Mouse (Mus musculus) ES-E14 (cell line): ENCODE data around the gene Wdr19.
"Not testable (repeated sequence)": the region's sequence is repeated elsewhere in the genome, so short reads cannot be mapped to it uniquely, and the experiment has no call there.

Source experiments
- HCFC1 ChIP-seq: IDR thresholded peaks from 2 replicates; pipeline ENCODE4 v1.6.1; 2012; ENCODE audit warnings: low read length, inconsistent platforms, borderline replicate concordance; ENCODE audit not compliant: insufficient read depth
- MAFK ChIP-seq: IDR thresholded peaks from 2 replicates; pipeline ENCODE4 v1.6.1; 2014; ENCODE audit warnings: mild to moderate bottlenecking, low read depth, low read length, inconsistent platforms; ENCODE audit not compliant: insufficient read depth
- ZC3H11A ChIP-seq: IDR thresholded peaks from 2 replicates; pipeline ENCODE4 v1.6.1; 2012; ENCODE audit warnings: low read depth, mild to moderate bottlenecking, inconsistent platforms, low read length, borderline replicate concordance
- ZNF384 ChIP-seq: IDR thresholded peaks from 2 replicates; pipeline ENCODE4 v1.6.1; 2012; ENCODE audit warnings: low read depth, low read length, inconsistent platforms

DNA sequence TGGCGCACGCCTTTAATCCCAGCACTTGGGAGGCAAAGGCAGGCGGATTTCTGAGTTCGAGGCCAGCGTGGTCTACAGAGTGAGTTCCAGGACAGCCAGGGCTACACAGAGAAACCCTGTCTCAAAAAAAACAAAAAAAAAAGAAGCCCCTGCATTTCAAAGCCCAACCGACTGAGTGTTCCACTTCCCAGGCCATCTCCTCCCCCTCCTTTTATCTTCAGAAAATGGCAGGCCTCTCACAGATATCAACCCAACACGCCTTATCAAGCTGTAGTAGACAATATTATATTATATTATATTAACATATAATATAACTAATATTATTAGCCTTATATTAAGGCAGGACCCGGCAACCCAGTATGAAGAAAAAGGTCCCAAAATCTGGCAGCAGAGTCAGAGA, 89.5 kb downstream of the Wdr19 start:
- TF ChIP-seq ZC3H11A, HCFC1, ZNF384, MAFK: not testable (repeated sequence)
